Mouse (Mus musculus): ENCODE data around the gene Gm16513.
"Not testable (repeated sequence)": the region's sequence is repeated elsewhere in the genome, so short reads cannot be mapped to it uniquely, and the experiment has no call there.

Gene Gm16513

DNA sequence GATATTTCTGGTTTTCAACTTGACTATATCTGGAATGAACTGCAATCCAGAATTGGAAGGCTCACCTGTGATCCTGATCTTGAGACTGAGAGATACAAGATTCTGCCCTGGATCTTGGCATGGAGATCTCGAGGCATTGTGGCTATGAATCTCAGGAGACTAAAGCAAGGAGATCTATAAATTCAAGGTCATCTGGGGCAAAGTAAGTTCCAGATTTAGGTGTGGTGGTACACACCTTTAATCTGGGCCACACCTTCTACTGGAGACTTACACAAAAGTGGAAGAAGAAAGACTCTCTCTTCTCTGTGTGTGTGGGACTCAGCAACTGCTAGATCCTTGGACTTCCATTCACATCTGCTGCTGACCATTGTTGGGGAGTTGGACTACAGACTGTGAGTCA is at the start of gene Gm16513:
Gene Gm16513 (plus strand): TSS at position 301 of the 400 bp plus-strand sequence.
- not testable (repeated sequence) for DNase-seq (ENCODE audit: low spot score in 2 of 2)
